Mouse (Mus musculus) cortical plate, adult 2 months (tissue): ENCODE measurements around the gene Hcn2.

Source experiments
- CTCF ChIP-seq: fragments of 200-500 bp; IDR thresholded peaks from 2 replicates; pipeline ENCODE4 v1.5.1; 2011; ENCODE audit warnings: mild to moderate bottlenecking, control low read depth, low read length; ENCODE audit not compliant: insufficient read depth; ENCODE audit errors: extremely low read depth
- POLR2A ChIP-seq: fragments of 200-500 bp; IDR thresholded peaks from 2 replicates; pipeline ENCODE4 v1.6.1; 2011; ENCODE audit warnings: mild to moderate bottlenecking, low read length, control low read depth; ENCODE audit not compliant: insufficient read depth; ENCODE audit errors: extremely low read depth

GRCm38 (mm10) chr10:79703541-79703940 is 12.9 kb upstream of the Hcn2 start:
- TF ChIP-seq CTCF (no peak), POLR2A (no peak)
